Mouse (Mus musculus) midbrain, embryonic 11.5 days (tissue): ENCODE data around the gene Procr. TPM values are rescaled to one million over a fixed set of nuclear protein-coding genes. Genes with fewer than 3 reads are reported as not detected.

Experiments used
- ATAC-seq: fragments of 200-750 bp; cut with Nextera tagmentation; 2 replicates; pipeline ENCODE4 v1.8.0; 2017; ENCODE audit warnings: moderate TSS enrichment, moderate library complexity; ENCODE audit not compliant: low FRiP score
- DNase-seq: peaks from one replicate; pipeline ENCODE4 v3.0.0; 2015; ENCODE audit warnings: low spot score; ENCODE audit errors: missing footprints
- H3K27ac ChIP-seq: fragments of 300-500 bp; sonication (generic); 2 replicates; pipeline ENCODE4 v1.5.1; 2014; ENCODE audit warnings: low read depth, low read length
- H3K27me3 ChIP-seq: fragments of 300-500 bp; sonication (generic); 2 replicates; pipeline ENCODE4 v1.6.1; 2014; ENCODE audit warnings: mild to moderate bottlenecking, low read length, moderate library complexity, mixed read lengths; ENCODE audit not compliant: control insufficient read depth, insufficient read depth
- H3K36me3 ChIP-seq: fragments of 300-500 bp; sonication (generic); 2 replicates; pipeline ENCODE4 v1.6.1; 2014; ENCODE audit warnings: mild to moderate bottlenecking, low read length, moderate library complexity, mixed read lengths; ENCODE audit not compliant: control insufficient read depth, insufficient read depth
- H3K4me1 ChIP-seq: fragments of 300-500 bp; sonication (generic); 2 replicates; pipeline ENCODE4 v1.6.1; 2014; ENCODE audit warnings: low read length; ENCODE audit not compliant: control insufficient read depth, insufficient read depth
- H3K4me2 ChIP-seq: fragments of 300-500 bp; sonication (generic); 2 replicates; pipeline ENCODE4 v1.6.1; 2014; ENCODE audit warnings: mild to moderate bottlenecking, moderate library complexity
- H3K4me3 ChIP-seq: fragments of 300-500 bp; sonication (generic); 2 replicates; pipeline ENCODE4 v1.5.1; 2014; ENCODE audit warnings: low read depth, low read length
- H3K9ac ChIP-seq: fragments of 300-500 bp; sonication (generic); 2 replicates; pipeline ENCODE4 v1.6.1; 2014; ENCODE audit warnings: low read length
- H3K9me3 ChIP-seq: fragments of 300-500 bp; sonication (generic); 2 replicates; pipeline ENCODE4 v1.6.1; 2016; ENCODE audit warnings: low read length; ENCODE audit not compliant: control insufficient read depth
- WGBS: fragments of 180-500 bp; shearing (Covaris S2); extraction: QIAGEN DNeasy Blood & Tissue Kit; methylation state at CpG from one replicate; pipeline ENCODE4 v1.1.7; 2014; 5-methylcytosine and 5-hydroxymethylcytosine counted together
- polyA plus RNA-seq: library from polyadenylated mRNA; unstranded; fragments of >200 nt; fragmentation: Nextera tagmentation; extraction: Ambion mirVana; gene quantifications from 2 replicates; pipeline ENCODE4 v1.2.1, GENCODE M21; 2014

The Procr gene
- polyA plus RNA-seq = 2.4 and 3.2 TPM in 2 replicates

DNA sequence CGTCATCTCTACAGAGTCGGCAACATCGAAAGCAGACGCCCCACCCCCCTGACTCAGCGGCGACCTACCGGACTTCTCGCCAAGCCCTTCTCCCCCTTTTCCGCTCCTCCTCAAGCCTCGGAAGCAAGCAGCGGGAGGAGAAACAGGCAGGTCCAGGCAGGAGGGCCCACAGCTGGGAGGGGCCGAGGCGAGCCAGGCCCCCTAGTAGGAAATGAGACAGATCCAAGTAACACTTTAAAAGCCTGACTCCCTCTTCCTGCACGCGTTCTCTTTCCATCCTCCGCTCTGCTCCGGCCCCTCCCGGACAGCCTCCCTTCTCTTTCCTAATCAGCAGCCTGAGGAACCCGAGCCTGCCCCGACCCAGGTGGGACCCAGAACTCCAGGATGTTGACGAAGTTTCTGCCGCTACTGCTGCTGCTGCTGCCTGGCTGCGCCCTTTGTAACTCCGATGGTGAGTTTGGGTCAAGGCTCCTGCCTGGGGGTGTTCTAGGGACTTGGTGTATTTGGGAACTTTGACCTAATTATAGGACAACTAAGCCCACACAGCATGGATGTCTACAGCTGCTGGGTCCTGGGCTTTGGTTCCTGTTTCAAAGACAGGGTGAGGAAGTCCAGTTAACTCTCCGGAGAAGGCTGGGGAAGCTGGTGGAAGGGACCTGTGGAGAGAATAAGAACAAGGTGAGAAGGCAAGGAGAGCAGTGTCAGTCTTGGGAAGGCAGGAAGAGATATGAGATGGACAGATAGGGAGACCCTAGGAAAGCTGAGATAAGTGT lies at the start of gene Procr:
Procr (plus strand) TSS at position 104 of the 773 bp plus-strand sequence.
- Histone ChIP-seq H3K4me2 (peak within 1 kb of the TSS; percentile 55), H3K4me3 (peak within 1 kb of the TSS; percentile 27), H3K27me3 (no peaks in the 10 kb centered on the region), H3K27ac (no peak within 1 kb of the TSS), H3K9me3 (no peaks in the 10 kb centered on the region), H3K4me1 (no peaks in the 10 kb centered on the region; the same call in 1 of the 2 replicates), H3K36me3 (no peaks in the 10 kb centered on the region), H3K9ac (peak within 1 kb of the TSS; percentile 53)
- 1% methylated on average over 25 of the region's 25 CpGs for WGBS
- no peak for ATAC-seq
- peak; percentile 86 for DNase-seq

GRCm38 (mm10) chr2:155701399-155701919 lies 49.5 kb upstream of the Procr start:
- WGBS = 92% methylated on average over 19 of the region's 19 CpGs
- Histone ChIP-seq H3K9me3 (no peaks in the 10 kb centered on the region), H3K27ac (no peak overlapping the region), H3K9ac (no peak overlapping the region), H3K4me1 (no peaks in the 10 kb centered on the region), H3K27me3 (no peaks in the 10 kb centered on the region), H3K36me3 (peaks cover 2% of the 10 kb centered on the region; the same call in 1 of the 2 replicates), H3K4me2 (no peak overlapping the region), H3K4me3 (no peak overlapping the region)
- DNase-seq (no peak), ATAC-seq (no peak)

- Histone ChIP-seq H3K27me3 (no peaks in the 10 kb centered on the region), H3K4me1 (no peaks in the 10 kb centered on the region), H3K4me3 (no peak overlapping the region), H3K36me3 (peaks cover 2% of the 10 kb centered on the region), H3K9ac (no peak overlapping the region), H3K9me3 (no peaks in the 10 kb centered on the region), H3K27ac (peak overlapping the region; percentile 46), H3K4me2 (no peak overlapping the region)
- ATAC-seq = peak; percentile 84
- peak; percentile 83 for DNase-seq
- 30% methylated on average over 4 of the region's 4 CpGs for WGBS
These were observed 47.3 kb upstream of the Procr start for GRCm38 (mm10) chr2:155703630-155704029.

DNA sequence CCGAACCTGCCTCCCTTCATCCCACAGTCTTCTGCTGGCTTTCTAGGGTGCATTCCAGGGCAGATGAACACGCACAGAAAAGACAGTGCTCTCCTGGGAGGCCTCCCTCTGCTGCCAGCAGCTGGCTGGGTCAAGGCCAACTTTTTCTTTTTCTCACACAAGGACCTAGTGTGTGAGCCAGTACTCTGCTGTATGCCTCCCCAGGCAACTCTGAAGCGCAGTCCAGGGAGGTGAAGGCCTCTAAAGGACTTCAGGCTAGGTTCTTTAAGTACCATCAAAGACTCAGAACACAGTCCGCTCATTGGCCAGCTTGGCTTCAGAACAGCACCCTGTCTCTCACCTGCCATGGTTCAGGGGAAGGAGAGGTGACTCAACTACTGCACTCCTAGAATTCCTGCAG lies 43.7 kb upstream of the Procr start:
- no peak overlapping the region for H3K4me3 ChIP-seq
- ATAC-seq (no peak), DNase-seq (no peak)
- 92% methylated on average over 4 of the region's 4 CpGs for WGBS
- peaks cover under 1% of the 10 kb centered on the region; the same call in 1 of the 2 replicates for H3K36me3 ChIP-seq
- H3K9ac ChIP-seq = no peak overlapping the region
- no peak overlapping the region for H3K4me2 ChIP-seq
- no peaks in the 10 kb centered on the region for H3K9me3 ChIP-seq
- no peak overlapping the region for H3K27ac ChIP-seq
- no peaks in the 10 kb centered on the region for H3K27me3 ChIP-seq
- H3K4me1 ChIP-seq = no peaks in the 10 kb centered on the region

DNA sequence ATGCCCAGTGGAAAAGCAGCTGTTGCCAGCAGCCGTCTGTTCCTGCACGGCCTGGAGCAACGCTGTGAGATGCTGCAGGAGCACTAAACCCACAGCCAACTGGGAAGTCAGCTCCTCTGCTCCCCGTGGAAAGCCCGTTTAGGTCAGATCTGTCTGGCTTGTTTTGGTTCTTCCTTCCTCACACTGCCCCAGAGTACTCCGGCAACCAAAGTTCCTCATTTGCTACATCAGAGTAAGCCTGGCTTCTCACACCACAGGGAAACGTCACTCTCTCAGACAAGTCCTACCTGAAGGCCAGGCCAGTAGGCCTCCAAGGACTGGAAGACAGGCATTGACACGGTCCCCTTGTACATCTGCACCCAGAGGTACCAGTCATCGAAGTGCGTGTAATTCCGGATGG lies 40.4 kb upstream of the Procr start:
- no peak overlapping the region for H3K4me2 ChIP-seq
- DNase-seq = no peak
- no peaks in the 10 kb centered on the region; the same call in none of the 2 replicates for H3K36me3 ChIP-seq
- no peaks in the 10 kb centered on the region for H3K4me1 ChIP-seq
- 89% methylated on average over 11 of the region's 11 CpGs for WGBS
- no peak overlapping the region for H3K27ac ChIP-seq
- no peak overlapping the region for H3K9ac ChIP-seq
- H3K4me3 ChIP-seq = no peak overlapping the region
- no peaks in the 10 kb centered on the region for H3K9me3 ChIP-seq
- ATAC-seq = no peak
- H3K27me3 ChIP-seq = no peaks in the 10 kb centered on the region

DNA sequence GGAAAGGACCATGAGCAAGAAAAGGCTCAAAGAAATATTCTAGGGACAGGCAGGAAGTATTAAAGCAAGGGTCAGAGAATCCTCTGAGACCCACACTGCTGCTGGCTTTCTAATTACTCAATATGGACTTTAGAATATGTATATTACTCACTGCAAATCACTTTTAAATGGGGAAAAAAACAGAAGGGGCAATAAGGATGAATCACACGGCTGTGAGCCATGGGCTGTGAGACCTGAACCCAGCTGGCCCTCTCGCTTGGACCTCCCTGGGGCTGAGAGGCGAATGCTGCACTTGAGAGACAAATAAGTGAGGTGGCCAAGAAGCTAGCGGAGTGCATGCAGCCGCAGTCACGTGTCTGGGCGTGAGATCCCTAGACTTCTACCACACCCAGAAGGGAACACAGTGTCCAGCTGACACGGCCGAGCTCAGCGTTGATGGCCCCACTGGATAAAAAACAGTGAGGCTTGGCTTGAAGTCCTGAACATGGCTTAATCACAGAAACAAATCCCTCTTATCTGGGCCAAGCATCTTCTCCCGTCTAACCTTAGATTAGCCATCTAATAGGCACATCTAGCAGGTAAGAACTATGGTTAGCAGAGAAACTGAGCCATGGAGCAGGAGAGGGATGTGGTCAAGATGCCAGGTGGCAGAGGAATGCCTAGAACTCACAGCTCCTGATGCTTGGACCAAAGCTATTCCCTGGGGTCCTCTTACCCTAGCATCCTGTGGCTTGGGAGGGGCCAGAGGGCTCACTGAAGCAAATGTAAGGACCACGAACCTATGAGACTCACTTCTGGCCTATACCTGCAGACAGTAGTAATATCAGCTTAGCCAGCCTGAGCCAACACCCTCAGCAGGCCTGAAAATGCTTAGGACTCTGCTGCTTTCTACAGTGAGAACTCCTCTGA lies 33.6 kb upstream of the Procr start:
- Histone ChIP-seq H3K4me1 (no peaks in the 10 kb centered on the region), H3K4me3 (no peak overlapping the region), H3K27me3 (no peaks in the 10 kb centered on the region), H3K27ac (no peak overlapping the region), H3K9me3 (no peaks in the 10 kb centered on the region), H3K4me2 (no peak overlapping the region), H3K36me3 (no peaks in the 10 kb centered on the region; the same call in 1 of the 2 replicates), H3K9ac (no peak overlapping the region)
- WGBS = 90% methylated on average over 12 of the region's 12 CpGs
- DNase-seq (no peak), ATAC-seq (no peak)

GRCm38 (mm10) chr2:155720585-155720984 lies 30.3 kb upstream of the Procr start:
- no peak for DNase-seq
- ATAC-seq = no peak

GRCm38 (mm10) chr2:155724036-155724435 lies 26.9 kb upstream of the Procr start:
- Histone ChIP-seq H3K9ac (no peak overlapping the region), H3K27ac (no peak overlapping the region), H3K9me3 (no peaks in the 10 kb centered on the region), H3K36me3 (no peaks in the 10 kb centered on the region), H3K4me3 (no peak overlapping the region), H3K27me3 (no peaks in the 10 kb centered on the region), H3K4me1 (peaks cover 6% of the 10 kb centered on the region; the same call in 1 of the 2 replicates), H3K4me2 (no peak overlapping the region)
- 83% methylated on average over 5 of the region's 5 CpGs for WGBS
- DNase-seq = no peak
- no peak for ATAC-seq

More at GRCm38 (mm10) chr2:155720585-155720984, 30.3 kb upstream of the Procr start:
- H3K9ac ChIP-seq = no peak overlapping the region
- H3K4me2 ChIP-seq = no peak overlapping the region
- no peak overlapping the region for H3K4me3 ChIP-seq
- H3K9me3 ChIP-seq = no peaks in the 10 kb centered on the region
- no peaks in the 10 kb centered on the region for H3K4me1 ChIP-seq
- H3K36me3 ChIP-seq = no peaks in the 10 kb centered on the region
- 90% methylated on average over 5 of the region's 5 CpGs for WGBS
- H3K27me3 ChIP-seq = no peaks in the 10 kb centered on the region
- H3K27ac ChIP-seq = no peak overlapping the region
